Mouse (Mus musculus): ENCODE data around the gene Dhx40. TPM values are rescaled to one million over a fixed set of nuclear protein-coding genes. Genes with fewer than 3 reads are reported as not detected.
"Not testable (repeated sequence)": the region's sequence is repeated elsewhere in the genome, so short reads cannot be mapped to it uniquely, and the experiment has no call there.

The Dhx40 gene
- polyA plus RNA-seq, 1 experiment from 2014 or later: 38.4 TPM

DNA sequence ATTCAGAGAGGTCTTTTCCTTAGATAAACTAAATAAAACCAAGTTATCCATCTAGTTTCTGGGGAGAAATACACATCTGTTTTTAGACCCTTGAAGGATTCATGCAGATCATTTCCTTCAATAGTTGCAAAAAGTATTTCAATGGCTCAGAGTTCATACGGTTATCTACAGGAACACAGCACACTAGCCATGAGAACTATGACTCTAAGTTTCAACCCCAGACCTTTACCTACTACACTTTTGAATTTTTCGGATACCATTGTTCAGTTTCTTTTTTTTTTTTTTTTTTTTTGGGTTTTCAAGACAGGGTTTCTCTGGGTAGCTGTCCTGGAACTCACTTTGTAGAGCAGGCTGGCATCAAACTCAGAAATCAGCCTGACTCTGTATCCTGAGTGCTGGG lies 68.1 kb downstream of the Dhx40 start:
- H3K4me2 ChIP-seq (replicated peaks; ENCODE audit: low read depth, low read length): no peak overlapping the region
- H3K27me3 ChIP-seq (ENCODE audit: insufficient read depth, low read length): no peaks in the 10 kb centered on the region
- peaks cover 9% of the 10 kb centered on the region for H3K4me1 ChIP-seq (ENCODE audit: insufficient read depth, low read length)
- H3K9me3 ChIP-seq (ENCODE audit: low read length): no peaks in the 10 kb centered on the region
- H3K9ac ChIP-seq (replicated peaks; ENCODE audit: low read length): no peak overlapping the region
- H3K36me3 ChIP-seq (ENCODE audit: insufficient read depth, low read length): 0 out of 2 replicates have a peak, but pooled peaks cover under 1% of the 10 kb centered on the region
- ATAC-seq (ENCODE audit: low FRiP score, low TSS enrichment): no peak
- H3K27ac ChIP-seq (ENCODE audit: low read length): no peak overlapping the region
- 82% methylated on average over 2 of the region's 2 CpGs for WGBS
- no peak overlapping the region for H3K4me3 ChIP-seq (ENCODE audit: low read length)

- WGBS: 72% methylated on average over 1 of the region's 1 CpGs
- ATAC-seq (ENCODE audit: low FRiP score, low TSS enrichment): no peak
- no peak overlapping the region for H3K4me3 ChIP-seq (ENCODE audit: low read length)
- H3K4me2 ChIP-seq (replicated peaks; ENCODE audit: low read depth, low read length): no peak overlapping the region
- no peak overlapping the region for H3K9ac ChIP-seq (replicated peaks; ENCODE audit: low read length)
- H3K36me3 ChIP-seq (ENCODE audit: insufficient read depth, low read length): 0 out of 2 replicates have a peak, but pooled peaks cover 4% of the 10 kb centered on the region
- peaks cover 7% of the 10 kb centered on the region for H3K4me1 ChIP-seq (ENCODE audit: insufficient read depth, low read length)
- H3K27me3 ChIP-seq (ENCODE audit: insufficient read depth, low read length): no peaks in the 10 kb centered on the region
- H3K27ac ChIP-seq (ENCODE audit: low read length): 0 out of 2 replicates have a peak overlapping the region, but pooled peaks have one; percentile 13
- H3K9me3 ChIP-seq (ENCODE audit: low read length): no peaks in the 10 kb centered on the region
These were observed 68.6 kb downstream of the Dhx40 start for GRCm38 (mm10) chr11:86738956-86739355.

- H3K27ac ChIP-seq (ENCODE audit: low read length); H3K4me2 ChIP-seq (replicated peaks; ENCODE audit: low read depth, low read length); H3K4me3 ChIP-seq (ENCODE audit: low read length); H3K36me3 ChIP-seq (ENCODE audit: insufficient read depth, low read length); H3K4me1 ChIP-seq (ENCODE audit: insufficient read depth, low read length); H3K27me3 ChIP-seq (ENCODE audit: insufficient read depth, low read length); H3K9ac ChIP-seq (replicated peaks; ENCODE audit: low read length); H3K9me3 ChIP-seq (ENCODE audit: low read length); ATAC-seq (ENCODE audit: low FRiP score, low TSS enrichment): not testable (repeated sequence)
- 100% methylated on average over 1 of the region's 1 CpGs for WGBS
These were observed 69.2 kb downstream of the Dhx40 start for GRCm38 (mm10) chr11:86738308-86738707.

- WGBS: 34% methylated on average over 8 of the region's 8 CpGs
- peaks cover 5% of the 10 kb centered on the region; the same call in 1 of the 2 replicates for H3K4me1 ChIP-seq (ENCODE audit: insufficient read depth, low read length)
- H3K4me2 ChIP-seq (replicated peaks; ENCODE audit: low read depth, low read length): no peak overlapping the region
- no peaks in the 10 kb centered on the region for H3K27me3 ChIP-seq (ENCODE audit: insufficient read depth, low read length)
- no peak overlapping the region for H3K9ac ChIP-seq (replicated peaks; ENCODE audit: low read length)
- no peaks in the 10 kb centered on the region for H3K9me3 ChIP-seq (ENCODE audit: low read length)
- ATAC-seq (ENCODE audit: low FRiP score, low TSS enrichment): peak; percentile 70; the same call in 1 of the 2 replicates
- no peak overlapping the region for H3K4me3 ChIP-seq (ENCODE audit: low read length)
- H3K36me3 ChIP-seq (ENCODE audit: insufficient read depth, low read length): peaks cover 10% of the 10 kb centered on the region; the same call in 1 of the 2 replicates
- H3K27ac ChIP-seq (ENCODE audit: low read length): no peak overlapping the region
These were observed 70.1 kb downstream of the Dhx40 start for GRCm38 (mm10) chr11:86737301-86738000.

DNA sequence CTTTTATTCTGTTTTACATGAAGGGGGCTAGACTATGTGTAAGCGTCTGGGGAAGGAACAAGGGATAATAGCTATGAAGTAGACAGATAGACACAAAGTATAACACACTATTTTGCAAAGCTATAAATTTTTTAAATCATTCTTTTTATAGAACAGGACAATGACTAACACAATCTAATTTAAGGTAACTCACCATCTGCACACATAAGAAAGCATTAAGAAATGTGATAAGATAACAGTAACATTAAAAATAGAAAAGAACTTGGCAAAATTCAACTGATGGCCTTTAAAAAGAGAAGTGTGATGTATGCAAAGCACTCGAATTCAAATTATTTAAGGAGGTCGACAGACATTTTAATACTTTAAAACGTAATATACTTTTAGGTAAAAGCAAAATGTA lies 72.6 kb downstream of the Dhx40 start:
- no peaks in the 10 kb centered on the region for H3K9me3 ChIP-seq (ENCODE audit: low read length)
- no peak for ATAC-seq (ENCODE audit: low FRiP score, low TSS enrichment)
- no peak overlapping the region for H3K27ac ChIP-seq (ENCODE audit: low read length)
- no peak overlapping the region for H3K4me3 ChIP-seq (ENCODE audit: low read length)
- H3K4me2 ChIP-seq (replicated peaks; ENCODE audit: low read depth, low read length): no peak overlapping the region
- WGBS: 92% methylated on average over 4 of the region's 4 CpGs
- no peaks in the 10 kb centered on the region for H3K27me3 ChIP-seq (ENCODE audit: insufficient read depth, low read length)
- peaks cover 5% of the 10 kb centered on the region; the same call in 1 of the 2 replicates for H3K4me1 ChIP-seq (ENCODE audit: insufficient read depth, low read length)
- H3K9ac ChIP-seq (replicated peaks; ENCODE audit: low read length): no peak overlapping the region
- H3K36me3 ChIP-seq (ENCODE audit: insufficient read depth, low read length): peaks cover 26% of the 10 kb centered on the region

GRCm38 (mm10) chr11:86734241-86734939 lies 73.2 kb downstream of the Dhx40 start:
- H3K4me2 ChIP-seq (replicated peaks; ENCODE audit: low read depth, low read length): no peak overlapping the region
- ATAC-seq (ENCODE audit: low FRiP score, low TSS enrichment): no peak
- H3K4me1 ChIP-seq (ENCODE audit: insufficient read depth, low read length): peaks cover 5% of the 10 kb centered on the region; the same call in 1 of the 2 replicates
- peaks cover 30% of the 10 kb centered on the region for H3K36me3 ChIP-seq (ENCODE audit: insufficient read depth, low read length)
- WGBS: 85% methylated on average over 10 of the region's 10 CpGs
- H3K9me3 ChIP-seq (ENCODE audit: low read length): no peaks in the 10 kb centered on the region
- no peak overlapping the region for H3K4me3 ChIP-seq (ENCODE audit: low read length)
- no peak overlapping the region for H3K9ac ChIP-seq (replicated peaks; ENCODE audit: low read length)
- H3K27ac ChIP-seq (ENCODE audit: low read length): peak overlapping the region; percentile 62; the same call in 1 of the 2 replicates
- H3K27me3 ChIP-seq (ENCODE audit: insufficient read depth, low read length): no peaks in the 10 kb centered on the region

- Histone ChIP-seq H3K9ac (replicated peaks; ENCODE audit: low read length) (no peak overlapping the region), H3K27me3 (ENCODE audit: insufficient read depth, low read length) (no peaks in the 10 kb centered on the region), H3K27ac (ENCODE audit: low read length) (no peak overlapping the region), H3K9me3 (ENCODE audit: low read length) (no peaks in the 10 kb centered on the region), H3K36me3 (ENCODE audit: insufficient read depth, low read length) (peaks cover 36% of the 10 kb centered on the region), H3K4me2 (replicated peaks; ENCODE audit: low read depth, low read length) (no peak overlapping the region), H3K4me1 (ENCODE audit: insufficient read depth, low read length) (no peaks in the 10 kb centered on the region), H3K4me3 (ENCODE audit: low read length) (no peak overlapping the region)
- no peak for ATAC-seq (ENCODE audit: low FRiP score, low TSS enrichment)
- 91% methylated on average over 2 of the region's 2 CpGs for WGBS
These were observed 76.1 kb downstream of the Dhx40 start for GRCm38 (mm10) chr11:86731443-86731842.

GRCm38 (mm10) chr11:86725607-86726006 lies 81.9 kb downstream of the Dhx40 start:
- H3K27me3 ChIP-seq (ENCODE audit: insufficient read depth, low read length): no peaks in the 10 kb centered on the region
- no peak overlapping the region for H3K4me3 ChIP-seq (ENCODE audit: low read length)
- H3K27ac ChIP-seq (ENCODE audit: low read length): no peak overlapping the region
- no peaks in the 10 kb centered on the region for H3K4me1 ChIP-seq (ENCODE audit: insufficient read depth, low read length)
- no peak overlapping the region for H3K4me2 ChIP-seq (replicated peaks; ENCODE audit: low read depth, low read length)
- no peak overlapping the region for H3K9ac ChIP-seq (replicated peaks; ENCODE audit: low read length)
- no peak for ATAC-seq (ENCODE audit: low FRiP score, low TSS enrichment)
- no peaks in the 10 kb centered on the region for H3K9me3 ChIP-seq (ENCODE audit: low read length)
- H3K36me3 ChIP-seq (ENCODE audit: insufficient read depth, low read length): peaks cover 40% of the 10 kb centered on the region

GRCm38 (mm10) chr11:86724982-86725381 lies 82.6 kb downstream of the Dhx40 start:
- no peak overlapping the region for H3K9ac ChIP-seq (replicated peaks; ENCODE audit: low read length)
- no peaks in the 10 kb centered on the region for H3K27me3 ChIP-seq (ENCODE audit: insufficient read depth, low read length)
- no peak overlapping the region for H3K27ac ChIP-seq (ENCODE audit: low read length)
- no peak overlapping the region for H3K4me3 ChIP-seq (ENCODE audit: low read length)
- WGBS: 88% methylated on average over 7 of the region's 7 CpGs
- H3K4me1 ChIP-seq (ENCODE audit: insufficient read depth, low read length): no peaks in the 10 kb centered on the region
- no peak overlapping the region for H3K4me2 ChIP-seq (replicated peaks; ENCODE audit: low read depth, low read length)
- no peaks in the 10 kb centered on the region for H3K9me3 ChIP-seq (ENCODE audit: low read length)
- ATAC-seq (ENCODE audit: low FRiP score, low TSS enrichment): no peak
- peaks cover 42% of the 10 kb centered on the region for H3K36me3 ChIP-seq (ENCODE audit: insufficient read depth, low read length)

DNA sequence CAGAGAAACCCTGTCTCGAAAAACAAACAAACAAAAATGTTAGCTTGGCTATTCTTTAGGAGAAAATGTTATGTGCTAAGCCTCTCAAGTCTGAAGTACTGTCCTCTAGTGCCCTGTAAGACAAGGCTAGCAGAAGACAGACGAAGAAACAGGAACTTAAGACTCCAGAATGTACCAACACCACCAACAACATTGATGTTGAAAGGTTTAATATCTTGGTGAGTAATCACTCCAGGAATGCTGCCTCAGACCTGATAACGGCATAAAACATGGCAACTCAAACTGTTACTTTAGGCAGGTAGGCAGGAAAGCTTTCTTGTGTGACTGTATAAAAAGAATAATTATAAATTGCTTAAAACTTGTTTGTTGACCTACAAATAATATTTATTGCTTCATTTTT lies 83.5 kb downstream of the Dhx40 start:
- no peak for ATAC-seq (ENCODE audit: low FRiP score, low TSS enrichment)
- H3K4me3 ChIP-seq (ENCODE audit: low read length): no peak overlapping the region
- H3K36me3 ChIP-seq (ENCODE audit: insufficient read depth, low read length): peaks cover 45% of the 10 kb centered on the region
- no peak overlapping the region for H3K4me2 ChIP-seq (replicated peaks; ENCODE audit: low read depth, low read length)
- no peaks in the 10 kb centered on the region for H3K27me3 ChIP-seq (ENCODE audit: insufficient read depth, low read length)
- H3K4me1 ChIP-seq (ENCODE audit: insufficient read depth, low read length): no peaks in the 10 kb centered on the region
- WGBS: 93% methylated on average over 3 of the region's 3 CpGs
- H3K9ac ChIP-seq (replicated peaks; ENCODE audit: low read length): no peak overlapping the region
- H3K27ac ChIP-seq (ENCODE audit: low read length): no peak overlapping the region
- no peaks in the 10 kb centered on the region for H3K9me3 ChIP-seq (ENCODE audit: low read length)
